ENCODE assay signal across 8 mouse cellular contexts in the genomic region with DNA sequence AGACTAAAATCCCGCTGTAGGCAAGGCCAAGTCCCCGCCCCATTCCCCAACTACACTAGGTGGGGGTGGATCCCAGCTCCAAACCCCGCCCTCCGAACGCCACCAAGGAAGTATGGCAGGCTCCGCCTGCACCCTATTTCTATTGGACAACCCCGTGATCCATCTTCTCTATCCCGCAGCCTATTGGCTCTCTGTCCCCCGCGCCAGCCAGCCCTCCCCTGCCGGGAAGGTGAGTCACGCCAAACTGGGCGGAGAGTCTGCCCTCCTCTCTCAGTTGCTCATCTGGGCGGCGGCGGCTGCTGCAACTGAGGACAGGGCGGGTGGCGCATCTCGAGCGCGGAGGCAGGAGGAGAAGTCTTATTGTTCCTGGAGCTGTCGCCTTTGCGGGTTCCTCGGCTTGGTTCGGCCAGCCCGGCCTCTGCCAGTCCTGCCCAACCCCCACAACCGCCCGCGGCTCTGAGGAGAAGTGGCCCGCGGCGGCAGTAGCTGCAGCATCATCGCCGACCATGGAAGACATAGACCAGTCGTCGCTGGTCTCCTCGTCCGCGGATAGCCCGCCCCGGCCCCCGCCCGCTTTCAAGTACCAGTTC. TPM values are rescaled to one million over a fixed set of nuclear protein-coding genes. Genes with fewer than 3 reads are reported as not detected.
DNase-seq lines count a peak whose midpoint lies in the region; ATAC-seq lines count a peak whose summit lies in the region.

A gene (plus strand): TSS at position 265 of the 590 bp plus-strand sequence.

- peak within 1 kb of the TSS; percentile 72 for H3K4me2 ChIP-seq in lung, embryonic 16.5 days (ENCODE audit: low read depth, low read length)

- H3K27me3 ChIP-seq in lung, embryonic 16.5 days (ENCODE audit: control insufficient read depth, insufficient read depth, low read depth, low read length) = no peaks in the 10 kb centered on the region

- H3K36me3 ChIP-seq in lung, embryonic 16.5 days (ENCODE audit: control insufficient read depth, insufficient read depth, low read length) = 0 out of 2 replicates have a peak, but pooled peaks cover 4% of the 10 kb centered on the region

- ATAC-seq in hematopoietic stem cell, adult 5-6 weeks (replicated peaks in 1 of 2; ENCODE audit: insufficient read depth in 1 of 2, low FRiP score in 2 of 2, low TSS enrichment in 1 of 2, low read depth in 1 of 2, poor library complexity in 2 of 2, severe bottlenecking in 2 of 2) = peak; percentile 94 to 97
- ATAC-seq in lung, embryonic 16.5 days (ENCODE audit: low read depth) = peak; percentile 97

- H3K9ac ChIP-seq in lung, embryonic 16.5 days (ENCODE audit: low read length) = peak within 1 kb of the TSS; percentile 92

- H3K27ac ChIP-seq in lung, embryonic 16.5 days (ENCODE audit: low read length) = peak within 1 kb of the TSS; percentile 96

- H3K4me3 ChIP-seq in lung, embryonic 16.5 days (ENCODE audit: low read length) = peak within 1 kb of the TSS; percentile 77

- H3K9me3 ChIP-seq in lung, embryonic 16.5 days (ENCODE audit: control insufficient read depth, low read length) = no peaks in the 10 kb centered on the region

- peak; percentile 94 for DNase-seq in MEL-GATA-1-ER (ENCODE audit: extremely low read depth, low read depth)
- peak; percentile 95 for DNase-seq in cerebellum, adult 8-10 months
- DNase-seq in forelimb bud, embryonic 11.5 days (ENCODE audit: low read depth, low spot score) = peak; percentile 97
- DNase-seq in layer of hippocampus, adult 9-10 months (ENCODE audit: low spot score) = peak; percentile 95
- peak; percentile 91 for DNase-seq in ovary, postnatal 10 days (ENCODE audit: low spot score)
- DNase-seq in thymus, postnatal 10 days (ENCODE audit: low spot score in 2 of 2) = peak; percentile 95 to 98

- H3K4me1 ChIP-seq in lung, embryonic 16.5 days (replicated peaks; ENCODE audit: control insufficient read depth, insufficient read depth, low read length) = peaks cover 7% of the 10 kb centered on the region; the same call in 1 of the 2 replicates

- under 1% methylated on average over 43 of the region's 43 CpGs for WGBS in lung, embryonic 16.5 days

RNA-seq across cellular contexts. Expression of the gene that starts here (rescaled TPM):
- total RNA-seq in hematopoietic stem cell, adult 5-6 weeks (2017) = 126 and 139 TPM in 2 replicates
- 43.0 and 44.3 TPM in 2 replicates for polyA plus RNA-seq in lung, embryonic 16.5 days (2015; fragmentation: Nextera tagmentation; extraction: Ambion mirVana)

Comparison
In these comparisons a context has a peak if more than half of its experiments do, and no peak if none do; other contexts are left out.
1. Peak in every context shown above with its lines: DNase-seq, ATAC-seq, H3K4me3 ChIP-seq and H3K27ac ChIP-seq.